12 mouse cellular contexts compared by ENCODE assay signal in genomic region chr13:6085891-6086290, GRCm38 (mm10).
"Had no signal": no experiment of that assay in that cellular context is flagged by ENCODE, and none has a peak within 500 bp of the region (broad histone marks: within the 10 kb centered on the region; RNA-seq: fewer than 3 reads in every experiment).

No protein-coding gene starts in this region.

- H3K36me3 ChIP-seq: limb, embryonic 12.5 days; liver, embryonic 13.5 days had no signal

- DNase-seq: kidney, postnatal 10 days; kidney, postnatal 4 days; liver; liver, embryonic 13.5 days; liver, postnatal 0 days; lung, postnatal 36 days; thymus, postnatal 4 days had no signal

- H3K27me3 ChIP-seq: limb, embryonic 12.5 days; liver, embryonic 13.5 days had no signal

- H3K4me3 ChIP-seq: layer of hippocampus, adult 2 months; limb, embryonic 12.5 days; liver, embryonic 13.5 days had no signal

- H3K9ac ChIP-seq: limb, embryonic 12.5 days; liver, embryonic 13.5 days; liver, postnatal 0 days had no signal

- H3K9me3 ChIP-seq: limb, embryonic 12.5 days; liver, embryonic 13.5 days had no signal

- H3K4me1 ChIP-seq: limb, embryonic 12.5 days; liver, embryonic 13.5 days had no signal

- H3K27ac ChIP-seq: layer of hippocampus, adult 2 months; limb, embryonic 12.5 days; liver, embryonic 13.5 days; stomach, postnatal 0 days had no signal

- H3K4me2 ChIP-seq: limb, embryonic 12.5 days; liver, embryonic 13.5 days; midbrain, embryonic 11.5 days had no signal

- ATAC-seq: liver, postnatal 0 days; midbrain, embryonic 16.5 days had no signal
